Mouse (Mus musculus) CH12.LX (cell line): Measurements from ENCODE around the gene Slc30a2.

ENCODE experiments used
- BHLHE40 ChIP-seq: IDR thresholded peaks from 2 replicates; pipeline ENCODE4 v1.6.1; 2011; ENCODE audit warnings: mild to moderate bottlenecking, low read depth, low read length, improper control_type of control experiment
- CHD1 ChIP-seq: IDR thresholded peaks from 2 replicates; pipeline ENCODE4 v1.6.1; 2012; ENCODE audit warnings: low read depth, low read length, improper control_type of control experiment, inconsistent platforms
- CTCF ChIP-seq, 2 experiments: IDR thresholded peaks in 1 of 2; conservative IDR thresholded peaks in 1 of 2; 2 replicates each; pipeline ENCODE4 v1.5.1; 2011 to 2012; ENCODE audit warnings: low read depth in 2 of 2, low read length in 2 of 2, improper control_type of control experiment in 1 of 2, inconsistent platforms in 1 of 2, mild to moderate bottlenecking in 1 of 2, moderate library complexity in 1 of 2
- HCFC1 ChIP-seq: IDR thresholded peaks from 2 replicates; pipeline ENCODE4 v1.6.1; 2012; ENCODE audit warnings: low read depth, mild to moderate bottlenecking, inconsistent platforms, low read length, improper control_type of control experiment
- MAX ChIP-seq: IDR thresholded peaks from 2 replicates; pipeline ENCODE4 v1.6.1; 2011; ENCODE audit warnings: low read length, improper control_type of control experiment
- NRF1 ChIP-seq: IDR thresholded peaks from 2 replicates; pipeline ENCODE4 v1.6.1; 2014; ENCODE audit warnings: low read depth, mild to moderate bottlenecking, inconsistent platforms, low read length, improper control_type of control experiment, moderate library complexity
- POLR2A ChIP-seq: IDR thresholded peaks from 2 replicates; pipeline ENCODE4 v1.6.1; 2011; ENCODE audit warnings: low read depth, mild to moderate bottlenecking, improper control_type of control experiment, low read length
- TCF12 ChIP-seq: IDR thresholded peaks from 2 replicates; pipeline ENCODE4 v1.6.1; 2014; ENCODE audit warnings: low read depth, mild to moderate bottlenecking, inconsistent platforms, low read length, improper control_type of control experiment
- USF1 ChIP-seq: IDR thresholded peaks from 2 replicates; pipeline ENCODE4 v1.6.1; 2014; ENCODE audit warnings: low read depth, mild to moderate bottlenecking, inconsistent platforms, low read length, improper control_type of control experiment

DNA sequence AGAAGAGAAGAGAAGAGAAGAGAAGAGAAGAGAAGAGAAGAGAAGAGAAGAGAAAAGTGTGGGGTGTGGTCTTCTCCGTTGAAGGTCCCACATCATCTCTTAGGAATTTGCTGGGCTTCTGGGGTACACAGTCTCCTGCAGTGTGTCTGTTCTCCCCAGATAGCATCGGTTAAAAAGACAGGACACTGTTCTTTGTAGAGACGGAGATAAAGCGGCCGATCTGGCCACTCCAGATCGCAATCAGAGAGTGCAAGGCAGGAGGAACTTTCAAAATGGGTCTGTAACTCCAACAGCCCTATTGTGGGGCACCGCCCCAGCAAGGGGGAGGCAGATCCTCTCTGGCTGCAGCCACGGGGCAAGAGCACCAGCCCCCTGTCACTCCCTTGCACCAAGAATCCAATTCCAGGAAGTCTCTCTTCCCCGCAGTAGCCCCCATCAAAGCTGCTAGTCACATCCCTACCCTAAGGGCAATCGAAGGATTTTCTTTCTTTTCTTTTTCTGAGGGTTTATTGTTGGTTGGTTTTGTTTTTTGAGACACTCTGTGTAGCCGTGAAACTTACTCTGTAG, 685 bp upstream of the Slc30a2 start:
- TF ChIP-seq CTCF (conservative IDR thresholded peaks at IDR 0.05 in 1 of 2, IDR thresholded peaks at IDR 0.05 in 1 of 2; ENCODE audit: low read depth in 2 of 2, low read length in 2 of 2) (no peak), MAX (no peak), TCF12 (no peak), HCFC1 (no peak), NRF1 (no peak), CHD1 (no peak), POLR2A (no peak), BHLHE40 (no peak), USF1 (no peak)
